Mouse (Mus musculus) heart, adult 2 months (tissue): ENCODE results near the gene Ncor1.

Experiments
- CTCF ChIP-seq: fragments of 200-600 bp; IDR thresholded peaks from 2 replicates; pipeline ENCODE4 v1.8.1; 2022; ENCODE audit warnings: antibody characterized with exemption, mild to moderate bottlenecking, moderate library complexity
- EP300 ChIP-seq: fragments of 200-500 bp; IDR thresholded peaks from 2 replicates; pipeline ENCODE4 v1.6.1; 2011; ENCODE audit warnings: low read depth, low read length, control low read depth; ENCODE audit not compliant: insufficient read depth
- POLR2A ChIP-seq: fragments of 200-500 bp; IDR thresholded peaks from 2 replicates; pipeline ENCODE4 v1.6.1; 2011; ENCODE audit warnings: mild to moderate bottlenecking, low read depth, low read length, control low read depth; ENCODE audit not compliant: insufficient read depth

GRCm38 (mm10) chr11:62268381-62268780 is 190.0 kb downstream of the Ncor1 start:
- no peak for TF ChIP-seq CTCF
- TF ChIP-seq EP300 = no peak
- no peak for TF ChIP-seq POLR2A
